Mouse (Mus musculus): Measurements from ENCODE around the gene Mfrp.

Mfrp gene

GRCm38 (mm10) chr9:44078955-44079756, 22.4 kb upstream of the Mfrp start:
- DNase-seq (ENCODE audit: low spot score): peak; percentile 29

DNA sequence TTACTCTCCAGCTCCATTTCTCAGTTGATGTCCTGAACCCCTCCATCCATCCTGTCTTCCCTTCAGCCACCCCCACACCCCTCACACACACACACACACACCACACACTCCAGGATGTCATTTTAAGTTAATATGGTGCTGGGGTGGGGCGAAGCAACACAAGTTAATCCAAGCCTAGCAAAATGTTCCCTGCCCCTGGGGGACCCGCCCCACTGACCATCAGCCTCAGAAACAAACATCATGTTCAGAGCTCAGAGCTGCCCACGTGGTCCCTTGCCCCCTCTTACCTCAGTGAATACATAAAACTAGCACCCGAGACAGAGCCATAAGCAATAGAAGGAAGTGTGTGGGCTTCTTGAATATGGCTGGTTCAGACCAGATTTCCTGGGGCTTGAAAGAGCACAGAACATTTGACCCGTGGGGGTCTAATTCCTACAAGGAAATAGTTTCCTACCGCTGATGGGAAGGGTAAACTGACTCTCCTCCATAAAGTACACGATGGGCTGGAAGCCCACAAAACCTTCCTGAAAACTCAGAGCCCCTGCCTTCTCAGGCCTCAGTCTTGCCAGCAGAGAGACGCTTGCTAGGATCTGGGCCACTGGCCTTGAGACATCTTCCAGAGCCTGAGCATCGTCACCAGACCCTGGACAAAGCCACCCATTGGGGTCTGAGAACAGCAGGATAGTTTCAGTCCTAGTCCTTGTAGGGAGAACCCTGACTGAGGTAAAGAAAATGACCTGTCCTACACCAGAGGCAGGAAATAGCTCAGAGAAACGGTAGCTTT, 21.3 kb upstream of the Mfrp start:
- no peak for DNase-seq (ENCODE audit: low spot score)

GRCm38 (mm10) chr9:44080953-44081352, 20.6 kb upstream of the Mfrp start:
- DNase-seq (ENCODE audit: low spot score): no peak

GRCm38 (mm10) chr9:44081581-44081980, 19.9 kb upstream of the Mfrp start:
- DNase-seq (ENCODE audit: low spot score): no peak

- no peak for DNase-seq (ENCODE audit: low spot score)
These were observed 19.3 kb upstream of the Mfrp start for GRCm38 (mm10) chr9:44082266-44082665.

- DNase-seq (ENCODE audit: low spot score): peak; percentile 69
These were observed 18.0 kb upstream of the Mfrp start for GRCm38 (mm10) chr9:44083392-44084121.

DNA sequence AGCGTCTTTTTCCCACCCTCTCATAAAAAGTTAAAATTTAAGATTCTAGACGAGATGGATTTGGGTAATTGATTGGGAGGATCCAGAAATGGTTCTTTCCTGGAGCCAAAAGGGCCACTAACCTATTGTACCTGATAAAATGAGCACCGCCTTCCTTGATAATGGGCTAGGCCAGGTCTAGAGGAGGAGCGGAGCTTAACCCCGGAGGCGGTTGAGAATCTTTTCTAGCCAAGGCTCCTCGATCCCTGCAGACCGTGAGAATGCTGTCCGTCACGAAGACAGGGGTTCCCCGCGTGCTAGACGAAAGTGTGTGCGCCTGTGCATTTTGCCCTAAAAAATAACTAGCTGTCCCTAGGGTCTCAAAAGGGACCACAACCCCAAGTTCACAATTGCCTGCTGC, 17.3 kb upstream of the Mfrp start:
- no peak for DNase-seq (ENCODE audit: low spot score)

DNA sequence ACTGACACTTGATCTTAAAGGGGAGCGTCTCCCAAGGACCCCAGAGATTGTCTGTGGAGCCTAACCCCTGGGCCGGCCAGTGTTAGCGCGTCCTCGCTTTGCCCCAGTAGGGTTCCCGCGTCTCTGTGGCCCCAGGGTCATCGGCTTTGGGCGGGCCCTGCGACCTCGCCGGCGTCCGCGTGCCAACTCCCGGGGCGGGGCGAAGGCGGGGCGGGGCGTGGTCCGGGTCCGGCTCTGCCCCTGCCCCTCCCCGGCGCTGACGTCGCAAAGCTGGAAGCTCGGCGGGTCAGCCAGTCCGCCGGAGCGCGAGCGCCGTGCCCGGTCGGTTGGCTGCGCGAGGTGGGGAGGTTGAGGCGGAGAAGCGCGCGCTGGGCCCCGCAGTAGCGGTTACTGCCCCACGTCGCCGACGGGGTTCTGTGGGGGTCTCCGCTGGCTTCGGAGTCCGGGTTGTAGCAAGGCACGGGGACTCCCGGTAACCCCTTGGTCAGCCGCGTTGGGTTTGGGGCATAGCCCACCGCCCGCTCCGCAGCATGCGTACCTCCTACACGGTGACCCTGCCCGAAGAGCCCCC, 16.8 kb upstream of the Mfrp start:
- peak; percentile 93 for DNase-seq (ENCODE audit: low spot score)

DNA sequence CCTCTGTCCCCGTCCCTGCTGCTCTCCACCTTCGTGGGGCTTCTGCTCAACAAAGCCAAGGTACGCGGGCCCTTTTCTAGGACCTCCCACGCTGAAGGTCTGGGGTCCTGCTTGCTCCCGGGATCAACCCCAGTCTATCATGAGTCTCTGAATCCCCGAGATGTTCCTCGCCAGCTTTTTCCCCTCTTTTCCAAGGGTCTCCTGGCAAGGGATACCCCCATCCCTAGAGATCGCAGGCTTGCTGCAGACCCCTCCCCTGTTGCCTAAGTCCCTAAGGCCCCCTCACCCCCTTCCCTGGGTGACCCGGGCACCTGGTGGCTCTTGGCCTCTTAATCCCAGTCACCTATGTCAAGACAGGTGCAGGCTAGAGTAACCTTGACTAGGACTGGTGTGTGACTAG, 16.3 kb upstream of the Mfrp start:
- no peak for DNase-seq (ENCODE audit: low spot score)

DNA sequence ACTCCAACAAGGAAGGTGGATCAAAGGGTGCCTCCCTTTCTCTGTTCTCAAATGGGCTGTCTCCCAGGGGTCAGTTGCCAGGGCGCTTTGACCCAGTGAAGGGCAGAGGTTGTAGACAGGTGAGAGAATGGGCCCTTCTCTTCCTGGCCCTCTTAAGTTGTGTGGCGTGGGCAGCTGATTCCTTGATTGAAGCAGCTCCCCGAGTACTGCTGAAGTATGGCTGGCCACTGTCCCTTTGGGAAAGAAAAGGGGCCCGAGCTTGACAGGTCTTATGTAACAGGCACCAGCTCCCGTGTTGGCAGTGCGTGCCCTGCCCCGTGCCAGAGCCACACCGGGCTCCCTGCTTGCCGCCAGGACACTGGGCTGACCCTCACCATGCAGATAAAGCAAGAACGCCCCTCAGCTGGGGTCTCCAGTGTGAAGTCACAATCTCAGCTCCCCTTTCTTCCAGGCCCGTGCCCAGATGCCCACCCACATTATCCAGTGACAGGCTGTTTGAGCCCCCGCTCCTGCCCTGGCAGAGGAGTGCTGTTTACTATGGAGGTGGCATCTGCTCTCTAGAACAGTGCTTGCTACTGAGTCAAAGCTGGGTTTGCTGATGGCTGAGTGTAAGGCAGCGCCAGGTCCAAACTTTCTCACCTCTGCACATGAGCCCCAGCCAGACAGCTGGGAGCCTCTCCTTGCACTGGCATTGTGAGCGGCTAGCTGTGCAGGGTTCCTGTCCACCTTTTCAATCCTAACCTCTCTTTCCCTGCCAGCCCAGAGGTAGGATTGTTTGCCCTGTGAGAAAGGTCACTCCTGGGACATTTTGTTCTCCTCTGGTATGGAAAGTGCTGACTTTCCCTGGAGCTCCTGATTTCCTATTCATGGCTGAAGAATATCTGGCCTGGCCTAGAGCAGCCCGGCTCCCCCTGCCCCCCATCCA, 15.5 kb upstream of the Mfrp start:
- no peak for DNase-seq (ENCODE audit: low spot score)

DNA sequence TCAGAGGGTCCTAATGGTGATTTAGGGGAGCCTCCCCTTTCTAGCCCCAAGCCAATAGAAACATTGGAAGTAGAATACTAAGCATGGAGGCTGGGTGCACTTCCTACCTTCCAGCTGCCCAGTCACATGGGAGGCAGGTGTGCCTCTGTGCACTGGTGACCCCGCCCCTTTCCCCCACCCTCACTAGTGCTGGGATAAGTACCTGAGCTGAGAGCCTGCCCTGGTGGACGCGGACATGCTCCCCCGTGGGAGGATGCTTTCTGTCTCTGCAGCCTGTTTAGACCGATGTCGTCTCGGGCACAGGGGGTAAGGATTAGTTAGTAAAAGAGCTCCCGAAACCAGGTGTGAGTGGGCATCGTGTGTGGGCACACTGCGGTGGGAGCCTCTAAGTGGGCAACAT, 14.6 kb upstream of the Mfrp start:
- DNase-seq (ENCODE audit: low spot score): no peak

GRCm38 (mm10) chr9:44087761-44088455, 13.6 kb upstream of the Mfrp start:
- no peak for DNase-seq (ENCODE audit: low spot score)

DNA sequence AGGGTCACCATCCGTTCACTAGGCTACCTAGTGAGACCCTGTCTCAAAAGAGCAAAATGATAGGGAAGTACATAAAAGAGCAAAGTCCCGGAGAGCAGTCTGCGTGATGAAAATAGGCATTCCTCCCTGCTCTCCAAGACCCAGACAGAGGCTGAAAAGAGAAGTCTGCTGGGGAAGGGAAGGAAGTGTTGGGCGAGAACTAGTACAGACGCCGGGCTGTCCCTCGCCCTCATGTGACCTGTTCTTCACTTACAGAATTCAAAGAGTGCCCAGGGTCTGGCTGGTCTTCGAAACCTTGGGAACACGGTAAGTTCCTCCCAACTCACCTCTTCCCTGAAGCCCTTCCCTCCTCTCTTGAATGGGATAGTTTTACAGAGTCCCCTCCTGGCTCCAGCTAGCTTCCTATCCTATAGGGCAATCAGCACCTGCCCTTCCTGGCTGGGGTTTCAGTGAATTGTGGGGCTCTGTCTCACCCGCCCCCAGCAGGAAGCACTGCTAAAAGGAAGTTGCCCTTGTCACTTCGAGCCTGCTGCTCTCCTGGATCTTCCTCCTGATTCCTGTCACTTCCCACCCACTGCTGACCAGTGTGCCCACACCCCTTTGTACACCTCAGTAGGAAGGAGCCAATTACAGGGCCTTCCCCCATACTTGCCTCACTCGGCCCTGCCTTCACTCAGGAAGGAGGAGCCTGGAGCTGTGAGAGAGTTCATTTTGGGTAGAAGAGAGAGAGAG, 12.5 kb upstream of the Mfrp start:
- no peak for DNase-seq (ENCODE audit: low spot score)

GRCm38 (mm10) chr9:44093612-44094503, 7.7 kb upstream of the Mfrp start:
- peak; percentile 62 for DNase-seq (ENCODE audit: low spot score)

DNA sequence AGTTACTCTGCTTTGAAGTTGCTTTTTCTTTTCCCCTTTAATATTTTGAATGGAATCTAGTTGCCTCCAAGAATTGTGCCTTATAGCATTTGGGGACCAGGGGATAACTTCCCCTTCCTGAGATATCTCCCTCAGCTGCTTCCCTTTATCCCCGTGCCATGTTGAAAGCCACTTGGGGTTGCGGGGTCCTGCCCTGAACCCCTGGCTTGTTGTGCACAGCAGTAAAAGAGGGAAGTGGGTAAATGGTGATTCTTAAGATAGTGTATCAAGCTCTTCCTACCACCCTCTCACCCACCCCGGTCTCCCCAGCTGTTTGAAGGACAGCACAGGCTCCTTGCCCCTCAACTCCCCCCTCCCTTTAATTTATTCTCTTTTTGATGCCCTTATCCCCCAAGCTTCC, 6.8 kb upstream of the Mfrp start:
- no peak for DNase-seq (ENCODE audit: low spot score)

GRCm38 (mm10) chr9:44095781-44096180, 5.7 kb upstream of the Mfrp start:
- no peak for DNase-seq (ENCODE audit: low spot score)

DNA sequence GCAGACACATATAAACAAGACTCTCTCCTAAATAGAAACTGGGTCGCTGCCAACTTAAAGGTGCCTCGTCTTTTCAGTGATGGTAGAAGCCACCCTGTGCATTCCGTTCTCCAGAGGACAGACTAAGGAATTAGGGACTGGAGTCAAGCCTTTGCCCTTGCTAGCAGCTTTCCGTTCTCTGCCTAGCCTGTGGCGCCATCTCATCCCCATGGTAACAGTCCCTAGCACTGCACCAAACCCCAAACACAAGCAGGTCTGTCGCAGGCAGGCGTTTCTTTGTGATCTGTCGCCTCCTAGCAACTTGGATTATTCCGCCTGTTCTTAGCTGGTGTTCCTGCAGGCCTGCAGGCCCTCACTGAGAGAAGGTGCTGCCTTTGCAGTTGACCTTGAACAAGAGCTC, 5.0 kb upstream of the Mfrp start:
- DNase-seq (ENCODE audit: low spot score): no peak

DNA sequence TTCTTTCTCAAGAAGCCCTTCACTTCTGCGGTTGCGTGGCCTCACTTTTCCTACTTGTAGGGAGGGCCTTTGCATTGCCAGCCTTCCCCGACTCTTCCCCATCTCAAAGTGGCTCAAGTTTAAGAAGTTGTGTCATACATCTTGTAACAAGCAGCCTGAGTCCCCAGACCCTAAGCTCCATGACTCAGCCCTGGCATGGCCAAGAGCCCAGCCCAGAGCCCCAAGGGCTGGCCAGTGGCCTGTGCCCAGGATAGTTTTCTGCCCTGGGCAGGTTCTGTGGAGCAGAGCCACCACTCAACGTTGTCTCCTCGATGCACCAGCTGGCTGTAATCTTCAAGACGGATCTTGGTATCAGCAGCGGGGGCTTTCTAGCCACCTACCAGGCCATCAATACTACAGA, 3.4 kb downstream of the Mfrp start:
- no peak for DNase-seq (ENCODE audit: low spot score)

- DNase-seq (ENCODE audit: low spot score): no peak
These were observed 4.3 kb downstream of the Mfrp start for GRCm38 (mm10) chr9:44105781-44106180.

All from yolk sac, embryonic 10.5 days (tissue).